Mouse (Mus musculus) macrophage (primary cell): ENCODE data around the gene Cfdp1. TPM values are rescaled to one million over a fixed set of nuclear protein-coding genes. Genes with fewer than 3 reads are reported as not detected.

Source experiments
- H3K27ac ChIP-seq: fragments of 350-480 bp; formaldehyde crosslinking; 2 replicates; pipeline ENCODE4 v1.9.0; 2021
- H3K36me3 ChIP-seq: fragments of 350-480 bp; formaldehyde crosslinking; 2 replicates; pipeline ENCODE4 v1.9.0; 2021; ENCODE audit errors: inconsistent target
- H3K4me3 ChIP-seq: fragments of 350-480 bp; formaldehyde crosslinking; 2 replicates; pipeline ENCODE4 v1.9.0; 2021; ENCODE audit errors: inconsistent target
- H3K79me2 ChIP-seq: fragments of 350-480 bp; formaldehyde crosslinking; 2 replicates; pipeline ENCODE4 v1.9.0; 2021; ENCODE audit errors: inconsistent target
- WGBS: methylation state at CpG from one replicate; pipeline ENCODE4 v1.1.7; 2026; ENCODE audit warnings: inconsistent platforms; ENCODE audit not compliant: missing documents; 5-methylcytosine and 5-hydroxymethylcytosine counted together
- polyA plus RNA-seq: library from polyadenylated mRNA; stranded (reverse); fragments of 250-400 nt; gene quantifications from 3 replicates; pipeline ENCODE4 v1.2.4, GENCODE M21; 2018; ENCODE audit warnings: inconsistent platforms

The Cfdp1 gene
- polyA plus RNA-seq, 1 experiment from 2014 or later: 192 TPM

DNA sequence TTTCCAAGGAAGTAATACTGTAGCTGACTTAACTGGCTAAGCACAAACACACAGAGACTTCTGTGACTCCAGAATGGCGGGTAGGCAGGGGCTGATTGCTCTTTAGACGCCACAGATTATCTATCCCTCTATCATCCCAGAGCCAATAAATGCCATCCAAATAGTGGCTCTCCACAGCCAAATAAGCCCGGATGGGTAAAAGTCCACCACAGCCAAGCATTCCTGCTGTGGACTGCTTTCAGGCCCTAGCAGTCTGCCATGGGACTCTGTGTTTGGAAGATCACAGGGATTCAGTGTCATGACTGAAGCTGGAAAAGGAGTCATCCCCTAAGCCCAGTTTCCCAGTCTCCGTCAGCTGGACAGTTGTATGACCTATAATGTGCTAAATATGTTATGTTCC lies 126.5 kb downstream of the Cfdp1 start:
- no peak overlapping the region for H3K27ac ChIP-seq
- H3K4me3 ChIP-seq: no peak overlapping the region
- no peaks in the 10 kb centered on the region for H3K79me2 ChIP-seq
- no peaks in the 10 kb centered on the region for H3K36me3 ChIP-seq
- WGBS: 88% methylated on average over 4 of the region's 4 CpGs

DNA sequence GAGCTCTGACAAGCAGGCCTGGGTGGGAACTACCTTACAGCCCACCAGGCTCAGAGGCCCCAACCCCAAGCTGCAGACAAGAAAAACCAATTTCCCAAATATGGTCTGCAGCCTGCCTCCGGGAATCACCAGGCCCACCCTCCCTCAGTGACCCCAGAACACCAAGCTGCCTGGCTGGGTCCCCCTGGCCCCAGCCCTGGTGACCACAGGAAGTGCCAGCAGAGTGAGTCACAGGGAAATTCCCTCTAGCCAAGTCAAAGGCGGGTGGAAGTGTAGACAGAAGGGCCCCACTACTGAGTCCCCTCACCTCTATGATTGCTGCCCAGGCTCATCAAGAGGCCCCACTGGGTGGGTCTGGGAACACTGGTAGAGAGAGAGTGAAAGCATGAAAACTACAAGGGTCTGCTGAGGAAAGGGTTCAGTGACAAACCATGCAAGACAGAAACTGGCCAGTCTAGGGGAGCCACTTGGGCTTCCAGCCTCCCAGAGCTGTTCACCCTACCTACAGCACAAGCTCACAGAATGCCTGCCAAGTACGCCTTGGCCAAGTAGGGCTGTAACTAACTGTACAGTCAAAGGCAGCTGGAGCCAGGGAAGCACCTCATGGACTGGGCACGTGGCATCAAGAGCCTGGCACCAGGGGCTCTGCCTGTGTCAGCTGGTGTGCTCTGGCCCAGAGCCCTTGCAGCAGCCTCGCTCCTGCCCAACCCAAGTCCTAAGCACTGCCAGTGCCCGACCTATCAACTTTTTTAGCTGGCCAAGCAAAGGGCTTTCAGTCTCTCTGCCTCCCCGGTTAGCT lies 127.8 kb downstream of the Cfdp1 start:
- Histone ChIP-seq H3K36me3 (no peaks in the 10 kb centered on the region), H3K79me2 (no peaks in the 10 kb centered on the region), H3K4me3 (no peak overlapping the region), H3K27ac (no peak overlapping the region)
- 62% methylated on average over 7 of the region's 7 CpGs for WGBS

GRCm38 (mm10) chr8:111725341-111725740 lies 128.8 kb downstream of the Cfdp1 start:
- Histone ChIP-seq H3K4me3 (no peak overlapping the region), H3K36me3 (no peaks in the 10 kb centered on the region), H3K27ac (no peak overlapping the region), H3K79me2 (no peaks in the 10 kb centered on the region)
- 87% methylated on average over 6 of the region's 6 CpGs for WGBS

DNA sequence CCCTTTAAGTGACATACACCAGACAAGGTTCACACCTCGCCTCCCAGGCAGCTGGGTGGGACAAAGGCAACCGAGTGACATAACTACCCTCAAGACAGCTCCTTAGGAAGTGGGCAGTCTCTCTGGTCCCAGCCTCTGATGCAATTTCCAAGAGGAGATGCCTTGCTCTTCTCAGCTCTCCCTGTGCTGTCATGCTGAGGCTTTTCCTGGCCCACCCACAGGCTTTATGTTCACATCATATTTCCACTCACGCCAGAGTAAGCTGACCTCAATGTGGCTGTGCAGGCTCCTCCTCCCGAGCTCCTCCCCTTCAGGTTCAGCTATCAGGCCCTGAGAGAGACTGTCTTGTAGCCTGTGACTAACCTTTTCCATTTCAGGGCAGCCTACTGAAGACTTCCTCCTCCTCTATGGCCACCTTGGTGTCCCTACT lies 134.0 kb downstream of the Cfdp1 start:
- H3K27ac ChIP-seq: no peak overlapping the region
- H3K4me3 ChIP-seq: no peak overlapping the region
- no peaks in the 10 kb centered on the region for H3K79me2 ChIP-seq
- 53% methylated on average over 4 of the region's 4 CpGs for WGBS
- H3K36me3 ChIP-seq: no peaks in the 10 kb centered on the region

DNA sequence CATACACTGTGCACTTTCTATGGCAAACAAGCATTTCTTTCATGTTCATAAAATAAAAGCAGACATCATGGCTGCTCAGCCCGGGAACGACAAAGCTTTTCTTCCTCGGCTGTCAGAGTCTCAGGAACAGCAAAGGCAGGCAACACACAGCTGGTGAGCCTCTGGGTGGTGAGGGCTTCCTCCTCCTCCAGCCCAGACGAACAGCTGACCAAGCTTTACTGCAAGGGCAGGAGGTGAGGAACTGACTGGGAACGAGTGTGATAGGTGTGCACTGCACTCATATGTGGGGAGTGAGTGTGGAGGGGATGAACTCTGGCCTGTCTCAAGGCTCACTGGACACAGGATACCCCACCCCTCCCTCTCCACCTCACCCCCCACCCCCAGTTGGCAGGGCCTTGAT lies 135.2 kb downstream of the Cfdp1 start:
- WGBS: 41% methylated on average over 5 of the region's 5 CpGs
- H3K36me3 ChIP-seq: no peaks in the 10 kb centered on the region
- no peak overlapping the region for H3K27ac ChIP-seq
- no peak overlapping the region for H3K4me3 ChIP-seq
- H3K79me2 ChIP-seq: no peaks in the 10 kb centered on the region

Other genes starting within 250 kb of the Cfdp1 start
- 0.40 to 1.2 TPM (median 0.82 TPM) in 3 replicates for gene Ldhd, start 223.9 kb downstream of the Cfdp1 start, polyA plus RNA-seq
- 6.6 to 13.8 TPM (median 6.9 TPM) in 3 replicates for gene Zfp1, start 210.9 kb downstream of the Cfdp1 start, polyA plus RNA-seq
- gene Ctrb1, start 163.3 kb downstream of the Cfdp1 start, polyA plus RNA-seq: not detected in 3 replicates
- 0.06 to 0.35 TPM (median 0.07 TPM) in 3 replicates for gene Bcar1, start 110.5 kb downstream of the Cfdp1 start, polyA plus RNA-seq
- 0.53 to 0.90 TPM (median 0.80 TPM) in 3 replicates for gene Tmem170, start 22.5 kb upstream of the Cfdp1 start, polyA plus RNA-seq
- not detected in 3 replicates for gene Chst5, start 56.2 kb upstream of the Cfdp1 start, polyA plus RNA-seq
- 0.35 to 0.98 TPM (median 0.72 TPM) in 3 replicates for gene Tmem231, start 79.6 kb upstream of the Cfdp1 start, polyA plus RNA-seq
- 61.3 to 79.8 TPM (median 77.3 TPM) in 3 replicates for gene Gabarapl2, start 86.4 kb upstream of the Cfdp1 start, polyA plus RNA-seq
- gene Adat1, start 138.0 kb upstream of the Cfdp1 start, polyA plus RNA-seq: 0.93 to 1.9 TPM (median 0.98 TPM) in 3 replicates
- 45.9 to 89.3 TPM (median 65.7 TPM) in 3 replicates for gene Kars, start 157.0 kb upstream of the Cfdp1 start, polyA plus RNA-seq
- 9.5 to 15.2 TPM (median 11.1 TPM) in 3 replicates for gene Terf2ip, start 157.1 kb upstream of the Cfdp1 start, polyA plus RNA-seq
- 0.19 to 0.27 TPM in 2 of 3 replicates, not detected in the other for gene Gm6793, start 160.7 kb upstream of the Cfdp1 start, polyA plus RNA-seq